Mouse (Mus musculus) lung, adult 18-20 months (tissue): ENCODE results near the gene Slc25a18.
A peak's percentile ranks its signal among the peaks of the same experiment; 100 is the strongest.

Experiments used
- DNase-seq, 2 experiments: peaks; one replicate each; pipeline ENCODE4 v3.0.0; 2022; ENCODE audit warnings: mixed read lengths in 2 of 2

The Slc25a18 gene

DNA sequence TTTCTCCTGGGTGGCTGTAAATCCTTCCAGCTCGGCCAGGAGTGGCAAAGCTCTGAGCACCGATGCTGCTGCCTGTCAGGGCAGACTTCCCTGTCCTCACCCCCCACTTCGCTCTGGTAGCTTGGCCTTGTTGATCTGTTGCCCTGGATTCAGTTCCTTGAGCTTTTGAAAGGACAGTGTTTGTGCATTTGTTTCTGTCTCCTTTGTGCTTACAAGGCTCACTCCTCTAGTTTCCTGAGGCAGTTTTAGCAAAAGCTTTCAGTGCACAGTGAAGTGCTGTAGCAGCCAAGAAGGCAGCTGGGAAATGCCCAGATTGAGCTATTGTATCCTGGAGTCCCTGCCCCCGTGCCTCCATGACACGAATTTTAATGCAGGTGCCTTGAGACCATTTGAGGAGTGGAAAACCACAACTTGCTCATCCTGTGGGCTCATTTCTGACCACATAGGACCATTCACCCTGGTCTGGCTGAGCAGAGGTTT lies at the start of gene Slc25a18:
Slc25a18 (plus strand) TSS at position 430 of the 480 bp plus-strand sequence.
- DNase-seq = no peak

DNA sequence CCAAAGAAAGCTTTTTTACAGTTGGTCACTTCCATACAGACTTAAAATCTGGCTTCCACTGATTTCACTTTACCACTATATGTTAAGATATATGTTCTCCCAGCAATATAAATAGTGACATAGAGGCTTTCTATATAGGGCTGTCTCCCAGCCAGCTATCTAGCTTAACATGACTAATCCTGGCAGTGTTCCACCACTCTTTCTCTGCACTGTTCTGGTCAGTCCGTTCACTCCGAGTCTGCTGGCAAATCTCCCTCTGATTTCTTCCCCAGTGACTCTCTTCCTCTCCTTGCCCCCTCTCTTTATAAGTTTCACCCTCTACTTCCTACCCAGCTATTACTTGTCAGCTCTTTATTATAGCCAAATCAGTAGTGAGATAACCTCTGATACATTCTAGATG lies 47.4 kb upstream of the Slc25a18 start:
- no peak for DNase-seq

DNA sequence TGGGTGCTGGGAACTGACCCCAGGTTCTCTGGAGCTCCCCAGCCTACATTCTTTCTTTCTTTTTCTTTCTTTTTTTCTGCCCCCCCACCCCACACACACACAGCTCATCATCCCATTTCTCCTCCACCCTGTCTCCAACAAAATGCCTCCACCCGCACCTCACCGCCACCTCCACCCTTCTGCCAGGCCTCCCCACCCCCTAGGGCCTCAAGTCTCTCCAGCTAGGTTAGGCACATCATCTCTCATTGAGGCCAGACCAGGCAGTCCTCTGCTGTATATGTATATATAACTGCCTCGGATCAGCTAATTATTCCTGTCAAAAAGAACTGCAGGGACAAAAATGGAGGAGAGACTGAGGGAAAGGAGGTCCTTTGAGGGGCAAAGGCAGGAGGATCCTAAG lies 37.4 kb upstream of the Slc25a18 start:
- DNase-seq = no peak

DNA sequence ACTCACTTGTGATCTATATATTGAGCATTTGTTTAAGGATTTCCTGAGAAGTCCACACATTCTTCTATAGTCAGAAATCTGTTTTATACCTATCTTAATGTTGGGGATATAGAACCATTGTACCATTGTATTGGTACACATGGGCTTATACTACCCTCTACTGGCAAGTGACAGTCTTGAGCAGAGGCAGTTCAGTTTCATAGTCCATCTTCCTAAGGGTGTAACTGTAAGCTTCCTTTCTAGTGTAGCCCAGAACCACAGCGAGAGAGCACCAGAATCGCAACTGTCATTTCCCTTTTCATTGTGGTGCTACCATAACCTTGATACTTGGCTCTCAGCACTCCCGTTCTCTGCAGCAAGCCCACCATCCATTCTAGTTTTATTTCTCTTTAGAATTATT lies 36.8 kb upstream of the Slc25a18 start:
- peak in 1 of 2 experiments; percentile 31 for DNase-seq

DNA sequence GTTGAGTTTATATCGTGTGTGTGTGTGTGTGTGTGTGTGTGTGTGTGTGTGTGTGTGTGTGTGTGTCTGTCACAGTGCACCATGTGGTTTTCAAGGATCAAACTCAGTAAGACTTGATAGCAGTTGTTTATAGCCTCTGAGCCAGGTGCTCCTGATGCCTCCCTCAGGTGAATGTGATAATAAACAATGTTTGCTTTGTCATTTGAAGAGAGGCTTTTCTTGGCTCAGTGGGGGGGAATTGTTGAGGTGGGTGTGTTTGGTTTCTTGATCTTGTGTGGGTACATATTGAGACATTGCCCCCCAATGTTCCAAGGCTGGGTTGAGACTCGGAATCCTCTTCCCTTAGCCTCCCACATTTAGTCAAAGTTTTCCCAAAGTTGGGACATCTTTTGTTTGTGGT lies 30.2 kb upstream of the Slc25a18 start:
- DNase-seq = no peak

DNA sequence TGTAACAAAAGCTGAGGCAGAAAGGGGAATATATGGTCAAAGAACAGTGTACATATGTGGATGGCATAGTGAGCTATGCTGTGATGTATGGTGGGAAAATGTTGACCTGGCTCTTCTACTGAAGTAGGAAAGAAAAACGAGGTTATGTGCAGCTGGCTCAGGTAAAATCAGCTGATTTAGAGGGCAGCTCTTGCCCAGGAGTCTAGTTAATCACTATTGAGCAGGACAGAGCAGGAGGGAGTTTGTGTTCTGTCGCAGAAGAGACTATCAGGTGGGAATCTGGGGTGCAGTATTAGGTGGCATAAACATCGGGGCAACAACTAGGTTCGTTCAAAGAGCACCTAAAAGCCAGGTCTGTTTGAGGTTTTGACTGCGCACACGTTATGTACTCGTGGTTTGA lies 29.1 kb upstream of the Slc25a18 start:
- DNase-seq = no peak

DNA sequence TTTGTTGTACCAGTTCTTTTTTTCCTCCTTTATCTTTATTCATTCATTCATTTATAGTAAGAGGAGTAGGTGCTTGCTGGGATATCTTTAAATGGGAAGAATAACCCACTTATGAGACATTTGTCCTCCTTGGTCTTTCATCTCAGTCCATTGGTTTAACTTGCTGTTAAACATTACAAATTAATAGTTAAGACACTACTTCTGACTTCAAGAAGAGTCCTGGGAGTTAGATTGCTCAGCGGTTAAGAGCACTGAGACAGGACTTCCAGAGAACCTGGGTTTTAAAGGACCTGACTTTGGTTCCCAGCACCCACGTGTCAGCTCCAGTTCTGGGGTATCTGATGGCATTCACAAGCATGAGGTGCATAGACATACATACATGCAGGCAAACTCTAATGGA lies 27.0 kb upstream of the Slc25a18 start:
- DNase-seq = no peak

DNA sequence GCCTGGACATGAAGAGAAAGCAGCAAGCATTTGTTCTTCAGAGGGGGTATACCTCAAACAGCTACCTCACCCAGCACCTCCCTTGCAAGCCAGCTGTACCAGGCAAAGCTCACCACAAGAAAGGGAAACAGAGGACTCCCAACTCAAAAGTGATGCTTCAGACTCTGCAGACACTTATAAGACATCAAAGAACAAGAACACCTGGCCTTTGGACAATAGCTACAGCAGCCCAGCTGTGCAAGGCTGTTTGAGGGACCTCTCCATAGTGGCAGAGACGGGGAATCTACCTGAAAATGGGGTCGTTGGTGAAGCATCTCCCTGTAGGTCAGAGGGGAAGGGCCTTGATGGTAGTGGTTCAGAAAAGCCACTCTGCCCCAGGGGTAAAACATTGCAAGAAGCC lies 12.2 kb upstream of the Slc25a18 start:
- DNase-seq = no peak

DNA sequence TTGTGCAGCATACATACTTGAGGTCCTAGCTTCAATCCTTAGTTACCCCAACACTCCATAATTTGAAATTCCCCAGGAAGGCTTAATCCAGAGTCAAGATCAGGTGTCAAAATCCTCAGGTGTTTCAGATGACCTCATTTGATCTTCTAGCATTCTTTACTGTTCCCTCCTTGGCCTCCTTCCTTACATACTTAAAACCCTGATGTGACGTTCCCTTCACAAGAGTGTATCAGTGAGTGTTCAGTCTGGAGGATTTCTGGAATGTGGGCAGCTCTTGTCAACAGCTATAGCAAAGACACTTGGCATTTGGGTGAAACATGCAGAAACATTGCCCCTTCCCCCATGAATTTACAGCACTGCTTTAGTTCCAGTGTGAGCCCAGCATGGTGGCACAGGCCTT lies 3.4 kb upstream of the Slc25a18 start:
- DNase-seq = no peak

DNA sequence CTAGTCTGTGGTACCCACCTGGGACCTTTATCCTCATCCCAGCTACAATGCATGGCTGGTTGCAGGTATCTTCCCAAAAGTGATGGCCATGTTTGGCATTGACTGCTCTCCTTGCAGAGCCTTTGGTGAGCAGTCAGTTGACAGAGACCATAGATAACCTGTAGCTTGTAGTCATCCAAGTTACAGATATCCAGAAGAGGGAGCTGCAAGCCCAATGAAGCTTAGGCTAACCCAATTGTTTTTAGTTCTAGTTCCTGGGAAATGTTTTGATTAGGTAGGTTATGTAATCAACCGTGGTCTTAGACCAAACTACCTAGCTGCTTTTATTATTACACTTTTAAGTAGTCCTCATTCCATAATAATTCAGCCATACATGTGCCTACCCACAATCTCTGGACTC lies 2.0 kb upstream of the Slc25a18 start:
- no peak for DNase-seq

DNA sequence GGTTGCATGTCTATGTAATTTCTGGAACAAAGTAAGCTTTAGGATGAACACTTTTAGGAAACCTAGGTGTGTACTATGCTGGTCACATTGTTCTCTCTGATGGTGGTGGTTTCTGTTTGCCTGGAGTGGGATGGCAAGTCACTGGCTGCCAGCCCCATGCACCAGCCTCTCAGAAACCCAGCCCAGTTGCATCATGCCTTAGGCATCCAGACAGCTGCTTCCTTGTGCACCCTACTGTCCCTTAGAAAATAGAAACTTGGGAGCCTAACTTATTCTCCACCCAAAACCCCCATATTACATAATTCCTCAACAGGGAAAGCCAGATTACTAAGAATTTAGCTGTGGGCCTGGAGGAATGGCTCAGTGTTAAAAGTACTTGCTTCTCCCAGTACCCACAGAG lies 1.4 kb upstream of the Slc25a18 start:
- peak; percentile 44 to 52 for DNase-seq

DNA sequence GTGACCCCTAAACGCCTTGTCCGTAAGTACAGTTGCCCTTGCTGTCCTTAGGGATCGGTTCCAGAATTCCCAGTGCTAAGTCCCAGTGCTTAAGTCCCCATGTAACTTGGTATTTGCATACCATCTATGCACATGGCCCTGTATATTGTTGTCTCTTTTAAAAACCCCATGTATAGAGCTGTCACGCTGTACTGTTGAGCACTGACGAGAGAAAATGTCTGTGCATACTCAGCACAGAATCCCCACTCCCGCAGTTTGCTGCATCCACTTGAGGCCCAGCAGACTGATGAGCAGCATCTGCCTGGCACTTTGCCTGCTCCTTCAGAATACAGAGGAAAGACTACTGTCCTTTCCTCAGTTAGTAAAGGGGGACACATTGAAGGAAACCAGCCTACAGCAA lies 385 bp downstream of the Slc25a18 start:
- no peak for DNase-seq

DNA sequence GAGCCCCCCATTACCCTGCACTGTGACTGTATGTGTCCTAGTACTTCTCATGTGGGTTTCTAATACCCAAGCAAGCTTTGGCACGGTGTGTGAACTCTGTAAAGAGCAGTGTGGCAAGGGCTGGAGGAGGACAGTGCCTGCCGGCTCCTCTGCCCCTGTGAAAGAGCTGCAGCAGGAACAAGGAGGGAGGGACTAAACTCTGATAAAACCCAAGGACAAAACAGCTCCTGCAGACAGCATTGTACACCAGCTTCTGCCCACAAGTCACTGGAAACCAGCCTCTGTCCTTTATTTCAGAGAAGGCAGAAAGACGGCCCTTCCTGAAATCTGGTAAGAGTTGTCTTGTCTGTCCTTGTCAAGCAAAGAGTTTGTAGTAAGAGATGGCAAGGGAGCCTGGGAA lies 2.9 kb downstream of the Slc25a18 start:
- no peak for DNase-seq

DNA sequence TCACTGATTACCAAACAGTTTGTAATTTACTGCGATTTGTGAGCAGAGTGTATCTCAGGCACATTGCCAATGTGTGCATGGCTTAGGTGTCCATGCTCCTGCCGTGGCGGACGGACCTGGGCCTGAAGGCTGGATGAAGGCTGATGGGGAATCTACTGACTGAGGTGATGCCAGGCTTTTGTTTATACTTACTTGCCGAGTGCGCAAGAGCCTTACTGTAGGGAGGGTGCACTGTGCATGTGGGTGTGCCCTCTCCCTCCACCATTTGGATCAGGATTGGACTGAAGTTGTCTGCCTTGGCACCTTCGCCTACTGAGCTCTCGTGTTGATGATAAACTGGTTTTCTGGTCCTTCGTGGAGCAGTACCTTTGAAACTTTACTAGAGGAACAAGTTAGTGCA lies 4.2 kb downstream of the Slc25a18 start:
- DNase-seq = no peak

DNA sequence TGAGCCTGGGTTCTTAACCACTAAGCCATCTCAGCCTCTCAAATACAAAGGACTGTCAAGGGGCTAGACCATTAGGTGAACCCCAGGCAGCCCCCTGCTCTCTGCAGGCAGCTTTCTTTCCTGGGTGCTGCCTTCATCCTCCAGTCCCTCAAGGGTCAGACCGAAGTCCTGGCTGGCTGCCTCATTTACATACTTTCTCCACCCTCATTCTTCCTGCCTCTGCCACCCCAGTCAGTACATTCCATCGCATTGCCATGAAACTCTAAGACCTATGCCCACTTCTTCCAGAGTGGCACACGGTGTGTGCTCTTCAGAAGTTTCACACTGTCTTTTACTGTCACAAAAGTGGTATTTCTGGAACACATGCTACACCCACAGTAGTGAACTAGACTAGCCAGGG lies 4.8 kb downstream of the Slc25a18 start:
- no peak for DNase-seq

DNA sequence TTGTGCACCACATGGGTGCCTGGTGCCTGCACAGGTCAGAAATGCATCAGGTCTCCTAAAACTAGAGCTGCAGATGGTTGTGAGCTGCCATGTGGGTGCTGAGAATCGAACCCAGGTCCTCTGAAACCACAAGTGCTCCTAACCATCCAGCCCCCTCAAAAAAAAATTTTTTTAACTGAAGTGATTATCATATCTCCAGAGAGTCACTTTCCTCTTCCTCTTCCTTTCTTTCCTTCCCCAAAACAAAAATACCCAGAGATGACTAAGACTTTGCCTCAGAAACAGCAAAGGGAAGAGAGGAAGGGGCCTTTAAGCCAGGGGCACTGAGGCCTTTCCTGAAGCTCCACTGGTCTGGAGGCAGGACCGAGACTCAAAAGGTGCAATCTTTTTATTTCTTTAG lies 9.6 kb downstream of the Slc25a18 start:
- no peak for DNase-seq

DNA sequence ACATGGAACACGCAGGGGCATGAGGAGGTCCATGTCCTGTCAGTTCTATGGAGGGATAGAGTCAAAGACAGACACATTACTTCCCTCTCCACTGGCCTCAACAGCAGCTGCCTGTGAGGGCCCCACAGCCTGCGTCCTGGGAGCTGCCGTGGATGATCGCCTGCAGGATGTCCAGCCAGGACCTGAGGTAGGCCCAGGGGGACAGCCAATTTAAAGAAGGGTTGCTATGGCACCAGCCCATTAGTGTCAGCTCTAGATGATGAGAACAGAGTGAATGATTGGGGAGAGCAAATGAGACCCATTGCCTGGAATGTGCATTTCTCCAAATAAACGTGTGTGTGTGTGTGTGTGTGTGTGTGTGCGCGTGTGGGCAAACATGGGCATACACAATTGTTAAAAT lies 11.0 kb downstream of the Slc25a18 start:
- DNase-seq = no peak

DNA sequence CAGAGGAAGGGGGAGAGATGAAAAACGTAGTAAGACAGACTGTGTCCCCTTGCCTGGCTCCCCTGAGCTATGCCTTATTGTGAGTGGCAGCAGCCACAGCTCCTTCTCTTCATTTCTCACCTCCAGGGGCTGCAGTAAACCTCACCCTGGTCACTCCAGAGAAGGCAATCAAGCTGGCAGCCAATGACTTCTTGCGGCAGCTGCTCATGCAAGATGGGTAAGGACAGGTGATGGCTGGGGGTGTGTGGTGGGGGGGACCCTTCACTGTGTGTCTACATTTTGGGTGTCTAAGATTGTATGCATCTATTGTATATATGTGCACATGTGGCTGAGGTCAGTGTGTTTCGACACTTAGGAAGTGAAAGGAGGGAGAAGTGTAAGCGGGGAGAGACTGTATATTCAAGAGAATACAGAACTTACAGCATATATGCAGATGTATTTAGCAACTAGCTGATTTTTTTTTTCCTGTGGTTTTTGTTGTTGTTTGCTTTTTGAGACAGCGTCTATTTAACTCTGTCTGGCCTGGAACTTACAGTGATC lies 14.8 kb downstream of the Slc25a18 start:
- no peak for DNase-seq

DNA sequence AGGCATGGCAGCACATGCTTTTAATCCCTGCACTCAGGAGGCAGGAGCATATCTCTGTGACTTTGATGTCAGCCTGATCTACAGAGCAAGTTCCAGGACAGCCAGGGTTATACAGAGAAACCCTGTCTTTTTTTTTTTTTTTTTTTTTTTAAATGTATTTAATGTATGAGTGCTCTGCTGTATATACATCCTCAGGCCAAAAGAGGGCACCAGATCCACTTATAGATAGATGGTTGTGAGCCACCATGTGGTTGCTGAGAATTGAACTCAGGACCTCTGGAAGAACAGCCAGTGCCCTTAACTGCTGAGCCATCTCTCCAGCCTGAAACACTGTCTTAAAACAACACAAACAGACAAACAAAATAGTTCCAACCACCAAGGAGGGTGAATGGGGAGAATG lies 15.5 kb downstream of the Slc25a18 start:
- DNase-seq = no peak

DNA sequence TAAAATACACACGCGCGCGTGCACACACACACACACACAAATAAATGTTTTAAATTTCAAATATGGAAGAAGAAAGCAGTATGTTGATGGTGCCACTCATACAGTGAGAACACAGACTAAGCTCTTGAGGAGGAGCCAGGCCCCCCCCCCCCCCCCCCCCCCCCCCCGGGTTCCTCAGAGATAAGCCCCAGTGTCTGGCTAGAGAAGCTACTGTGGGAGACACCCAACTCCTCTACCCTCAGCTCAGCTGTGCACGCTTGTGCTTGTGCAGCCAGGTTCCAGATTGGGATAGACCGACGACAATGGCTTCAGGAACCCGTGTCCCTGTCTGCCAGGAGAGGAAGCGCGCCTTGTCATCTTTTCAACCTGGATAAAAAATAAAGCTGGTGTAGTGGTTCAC lies 16.8 kb downstream of the Slc25a18 start:
- DNase-seq = no peak

DNA sequence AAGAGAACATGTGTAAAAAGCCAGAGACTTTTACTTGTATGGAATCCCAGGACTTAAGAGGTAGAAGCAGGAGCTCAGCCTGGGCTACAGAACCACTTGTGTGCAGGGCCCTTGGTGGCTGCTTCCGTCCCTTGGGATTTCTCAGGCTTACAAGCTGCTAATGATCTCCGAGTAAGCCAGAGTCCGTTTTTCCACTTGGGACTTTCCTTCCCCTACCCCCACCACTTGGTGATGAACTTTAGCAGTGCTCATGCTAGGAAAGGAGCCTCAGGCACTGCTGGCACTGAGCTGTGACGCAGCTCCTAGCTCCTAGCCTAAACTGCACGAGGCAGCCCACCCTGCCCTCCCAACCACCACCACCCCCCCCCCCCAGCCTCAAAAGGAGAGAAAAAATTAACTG lies 17.3 kb downstream of the Slc25a18 start:
- DNase-seq = no peak

DNA sequence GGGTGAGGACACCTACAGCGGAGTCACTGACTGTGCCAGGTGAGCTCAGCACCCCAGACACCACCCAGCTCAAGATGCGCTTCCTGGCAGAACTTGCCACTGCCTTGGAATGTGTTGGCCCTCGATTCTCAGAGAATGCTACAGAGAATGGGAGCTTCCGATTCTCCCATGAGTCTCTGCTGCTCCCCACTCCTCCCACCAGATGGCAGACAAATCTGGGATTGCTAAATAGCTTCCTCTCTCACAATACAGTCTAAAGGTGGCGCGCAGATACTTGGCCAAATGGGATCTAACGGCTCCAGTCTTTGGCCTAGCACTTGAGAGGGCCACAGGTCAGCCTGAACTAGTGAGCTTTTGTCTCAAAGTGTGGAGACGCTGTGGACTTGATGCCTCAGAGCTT lies 19.6 kb downstream of the Slc25a18 start:
- DNase-seq = no peak

DNA sequence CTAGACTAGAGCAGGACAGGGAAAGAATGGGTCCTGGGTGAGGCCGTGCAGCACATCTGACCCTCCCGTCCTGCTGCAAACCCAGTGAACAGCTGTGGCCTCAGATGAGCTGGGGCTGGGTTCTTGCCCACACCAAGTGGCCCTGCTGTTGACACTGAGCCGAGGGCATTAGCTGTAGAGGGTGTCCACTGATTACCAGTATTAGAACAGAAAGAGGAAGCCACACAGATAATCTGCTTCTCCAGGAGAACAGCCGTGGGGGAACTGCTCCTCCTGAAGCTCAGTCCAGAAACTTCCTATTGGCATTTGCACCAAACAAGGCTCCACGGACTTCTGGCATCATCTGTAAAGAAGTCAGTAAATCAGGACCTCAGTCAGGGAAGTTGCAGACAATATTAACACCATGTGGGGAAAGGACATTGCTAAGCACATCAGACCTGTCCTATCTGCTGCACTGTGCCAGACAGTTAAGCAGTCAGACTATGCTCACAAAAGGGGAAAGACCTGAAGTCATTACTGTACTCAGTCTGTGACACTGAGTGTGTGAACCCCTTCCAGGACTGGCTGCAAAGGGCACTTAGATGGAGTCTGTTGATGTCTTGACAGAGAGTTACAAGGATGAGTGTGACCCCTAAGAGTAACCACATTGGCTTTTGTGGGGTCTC lies 22.2 kb downstream of the Slc25a18 start:
- DNase-seq = no peak

DNA sequence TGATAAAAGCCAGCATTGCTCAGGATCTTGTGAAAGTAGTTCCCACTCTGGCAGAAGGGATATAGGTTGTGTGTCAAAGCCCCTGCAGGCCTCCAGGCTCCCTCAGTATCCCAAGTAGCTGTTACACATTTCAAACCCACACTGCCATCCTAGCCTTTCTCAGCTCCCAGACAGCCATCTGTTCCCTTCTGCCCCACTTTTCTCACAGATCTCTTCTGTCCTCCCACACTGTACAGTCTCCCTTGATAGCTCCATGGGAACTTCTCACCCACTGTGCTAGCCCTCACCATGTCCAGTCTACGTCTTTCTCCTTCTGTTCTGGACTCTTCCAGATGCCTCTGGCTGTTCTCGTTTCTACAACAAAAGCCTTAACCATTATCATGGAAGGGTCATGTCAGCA lies 22.7 kb downstream of the Slc25a18 start:
- DNase-seq = no peak

DNA sequence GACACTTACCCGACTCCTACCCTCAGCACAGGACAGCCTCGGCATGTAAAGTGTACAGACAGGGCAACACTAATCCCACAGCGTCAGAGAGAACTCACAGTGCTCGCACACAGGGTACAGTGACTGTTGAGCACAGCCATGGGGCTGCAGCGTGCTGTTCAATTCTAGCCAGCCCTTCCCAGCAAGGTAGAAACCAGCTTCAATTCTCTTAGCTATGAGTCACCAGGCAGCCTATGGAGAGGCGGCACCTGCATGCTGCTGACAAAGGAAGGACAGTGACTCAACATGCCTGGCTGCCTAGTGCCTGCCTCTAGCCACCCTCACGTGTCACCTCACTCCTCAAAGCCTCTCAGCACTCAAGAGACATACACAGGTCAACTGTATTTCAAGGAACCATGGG lies 24.6 kb downstream of the Slc25a18 start:
- DNase-seq = no peak
